Mouse (Mus musculus) urinary bladder, postnatal 25 days (tissue): ENCODE measurements around the gene Gm6034.
"Not testable (repeated sequence)": the region's sequence is repeated elsewhere in the genome, so short reads cannot be mapped to it uniquely, and the experiment has no call there.

Experiments used
- DNase-seq: peaks from one replicate; pipeline ENCODE4 v3.0.0; 2022; ENCODE audit warnings: low spot score

Gm6034 gene

GRCm38 (mm10) chr17:36082519-36083232 lies 39.9 kb downstream of the Gm6034 start:
- not testable (repeated sequence) for DNase-seq

GRCm38 (mm10) chr17:36083266-36083869 lies 40.6 kb downstream of the Gm6034 start:
- peak; percentile 24 for DNase-seq

DNA sequence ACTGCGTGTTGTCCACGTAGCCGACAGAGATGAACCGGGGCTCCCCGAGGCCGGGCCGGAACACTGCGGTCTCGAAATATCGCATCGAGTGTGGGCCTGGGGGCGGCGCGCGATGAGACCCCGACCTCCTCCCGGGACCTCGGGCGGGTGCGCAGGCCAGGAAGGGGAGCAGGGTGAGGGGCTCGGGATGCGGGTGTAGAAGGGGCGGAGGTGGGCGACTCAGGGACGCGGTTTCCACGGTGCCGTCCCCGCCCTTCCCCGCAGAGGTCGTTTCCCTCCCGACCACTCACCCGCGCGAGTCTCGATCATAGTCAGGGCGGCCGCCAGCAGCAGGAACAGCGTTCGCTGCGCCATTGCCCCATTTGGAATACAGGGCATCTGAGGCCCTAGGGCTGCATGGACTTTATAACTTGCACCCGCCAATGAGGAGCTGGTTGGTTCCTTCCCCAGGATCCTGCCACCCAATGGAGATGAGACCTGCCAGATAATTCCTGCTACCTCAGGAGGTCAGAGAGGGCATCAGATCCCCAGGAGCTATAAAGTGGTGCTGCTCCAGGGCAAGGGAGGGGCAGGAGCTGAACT lies 41.2 kb downstream of the Gm6034 start:
- DNase-seq: no peak

- not testable (repeated sequence) for DNase-seq
These were observed 43.2 kb downstream of the Gm6034 start for GRCm38 (mm10) chr17:36085976-36086375.

GRCm38 (mm10) chr17:36091933-36092332 lies 49.2 kb downstream of the Gm6034 start:
- DNase-seq: not testable (repeated sequence)

GRCm38 (mm10) chr17:36092520-36092919 lies 49.8 kb downstream of the Gm6034 start:
- not testable (repeated sequence) for DNase-seq

DNA sequence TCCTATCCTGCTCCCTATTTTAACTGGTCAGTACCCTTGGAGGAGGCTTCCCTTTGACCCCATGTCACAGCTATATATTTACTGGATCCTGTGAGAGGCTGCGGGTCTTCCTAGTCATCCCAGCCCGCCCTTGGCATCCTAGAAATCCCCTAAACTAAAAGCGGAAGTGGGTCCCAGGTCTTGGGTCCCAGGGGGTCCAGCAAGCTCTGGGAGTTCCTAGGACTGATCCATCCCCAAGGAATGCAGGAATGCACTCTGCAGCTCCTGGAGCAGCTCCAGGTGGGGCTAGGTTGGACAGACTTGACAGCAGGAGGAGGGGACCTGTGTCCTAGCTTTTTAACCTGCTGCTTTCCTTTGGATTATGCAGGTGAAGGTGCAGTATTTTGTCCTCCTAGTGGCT lies 51.2 kb downstream of the Gm6034 start:
- DNase-seq: no peak

DNA sequence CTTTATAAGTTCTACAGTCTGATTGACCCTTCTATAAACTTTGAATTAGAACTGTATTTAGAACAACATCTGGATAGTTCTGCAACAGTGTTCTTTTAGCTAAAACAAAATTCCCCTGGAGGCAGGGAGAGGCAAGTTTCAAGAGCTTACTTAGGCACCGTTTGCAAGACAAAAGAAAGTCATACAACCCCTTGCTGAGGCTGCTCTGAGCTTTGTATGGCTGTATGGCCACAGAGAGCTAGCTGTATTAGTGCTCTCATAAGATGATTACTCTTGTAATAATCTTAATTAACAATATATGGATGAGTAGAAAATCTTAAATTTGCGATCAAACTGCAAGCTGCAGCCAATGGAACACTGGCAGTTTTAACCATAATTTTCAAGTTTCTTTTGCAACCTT lies 56.8 kb downstream of the Gm6034 start:
- not testable (repeated sequence) for DNase-seq

DNA sequence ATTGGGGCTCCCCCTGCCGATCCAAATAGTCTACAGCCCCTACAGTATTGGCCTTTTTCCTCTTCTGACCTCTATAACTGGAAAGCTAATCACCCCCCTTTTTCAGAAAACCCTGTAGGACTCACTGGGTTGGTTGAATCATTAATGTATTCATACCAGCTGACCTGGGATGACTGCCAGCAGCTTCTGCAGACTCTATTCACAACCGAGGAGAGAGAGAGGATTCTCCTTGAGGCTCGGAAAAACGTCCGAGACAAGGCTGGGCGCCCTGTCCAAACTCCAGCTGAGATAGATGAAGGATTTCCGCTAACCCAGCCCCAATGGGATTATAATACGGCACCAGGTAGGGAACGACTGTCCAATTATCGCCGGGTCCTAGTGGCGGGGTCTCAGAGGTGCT lies 59.3 kb downstream of the Gm6034 start:
- not testable (repeated sequence) for DNase-seq
